Mouse (Mus musculus) adipocyte (in vitro differentiated cells): ENCODE measurements around the gene Gjb3.

Experiments
- DNase-seq: peaks from one replicate; pipeline ENCODE4 v3.0.0-alpha.2; 2016; ENCODE audit warnings: low spot score

The Gjb3 gene

DNA sequence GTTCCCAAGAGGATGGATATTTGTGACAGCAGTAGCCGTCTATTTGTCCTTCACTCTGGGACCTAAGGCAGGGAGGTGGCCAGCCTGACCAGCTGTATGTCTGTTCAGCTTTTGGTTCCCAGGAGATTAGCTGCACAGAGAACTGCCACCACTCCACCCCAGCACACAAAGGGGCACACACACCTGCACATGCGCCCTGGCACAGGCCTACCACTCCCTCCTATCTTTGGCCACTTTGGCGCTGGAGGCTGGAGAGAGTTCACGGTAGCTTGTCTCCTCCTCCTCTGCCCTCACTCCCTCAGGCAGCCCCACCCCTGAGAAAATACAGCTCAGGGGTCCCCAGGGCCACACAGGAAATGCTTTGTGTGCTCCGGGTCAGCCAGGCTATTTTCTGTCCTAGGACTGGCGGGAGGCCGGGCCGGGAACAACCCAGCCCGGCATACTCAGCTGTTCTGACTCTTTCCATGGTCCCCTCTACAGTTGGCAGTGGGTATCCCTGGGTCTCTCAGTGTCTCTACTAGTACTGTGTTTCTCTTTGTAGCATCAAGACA is 52.1 kb downstream of the Gjb3 start:
- DNase-seq, result no peak
